Mouse (Mus musculus) ovary, postnatal 36 days (tissue): Measurements from ENCODE around the gene Spin1.
A peak's percentile ranks its signal among the peaks of the same experiment; 100 is the strongest.

ENCODE experiments used
- DNase-seq: peaks from one replicate; pipeline ENCODE4 v3.0.0; 2022; ENCODE audit warnings: low spot score, mixed read lengths

The Spin1 gene

DNA sequence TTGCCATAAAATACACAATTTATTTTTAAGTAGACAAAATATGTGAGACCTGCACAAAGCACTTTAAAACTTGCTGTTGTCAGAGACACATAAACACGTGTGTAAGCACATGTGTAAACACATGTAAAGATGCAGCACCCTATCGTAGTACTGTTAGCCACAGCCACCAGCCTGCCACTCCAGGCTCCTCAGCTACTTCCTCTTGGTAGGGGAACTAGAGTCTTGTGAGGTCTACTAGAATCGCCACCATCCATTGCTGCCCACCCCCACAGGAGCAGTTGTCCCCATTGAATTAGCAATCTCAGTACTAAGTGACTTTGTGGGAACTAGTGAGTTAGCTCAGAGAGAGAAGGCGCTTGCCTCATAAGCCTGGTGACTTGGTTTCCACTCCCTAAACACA is 35.6 kb downstream of the Spin1 start:
- DNase-seq: no peak

DNA sequence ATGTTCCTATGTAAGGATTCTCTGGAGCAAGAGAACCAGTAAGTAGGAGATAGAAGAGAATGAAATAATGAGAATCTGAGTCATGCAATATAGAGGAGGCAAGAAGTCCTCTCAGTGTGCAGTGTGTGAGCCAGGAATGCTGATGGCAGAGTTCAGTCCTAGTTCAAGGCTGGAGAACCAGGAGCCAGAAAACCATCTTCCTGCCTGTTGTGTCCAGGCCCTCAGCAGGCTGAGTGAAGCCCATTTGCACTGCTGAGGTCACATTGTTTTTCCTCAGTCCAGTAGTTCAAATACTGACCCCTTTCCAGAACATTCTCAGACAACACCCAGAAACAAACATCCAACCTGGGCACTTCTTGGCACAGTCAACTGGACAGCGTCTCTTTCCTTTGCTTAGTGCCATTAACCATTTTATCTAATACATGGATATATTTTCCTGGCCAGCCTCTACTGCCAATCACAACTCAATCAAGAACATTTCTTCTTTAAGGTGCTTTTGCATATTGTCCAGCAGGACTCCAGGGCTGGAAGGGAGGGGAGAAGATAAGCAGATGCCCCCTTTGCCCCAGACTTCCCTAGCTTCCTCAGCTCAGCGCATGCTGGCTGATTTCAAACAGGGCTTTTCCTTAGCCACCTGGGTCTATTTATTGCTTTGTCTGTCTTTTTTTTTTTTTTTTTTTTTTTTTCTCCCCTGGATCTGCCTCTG is 36.5 kb downstream of the Spin1 start:
- peak; percentile 26 for DNase-seq

DNA sequence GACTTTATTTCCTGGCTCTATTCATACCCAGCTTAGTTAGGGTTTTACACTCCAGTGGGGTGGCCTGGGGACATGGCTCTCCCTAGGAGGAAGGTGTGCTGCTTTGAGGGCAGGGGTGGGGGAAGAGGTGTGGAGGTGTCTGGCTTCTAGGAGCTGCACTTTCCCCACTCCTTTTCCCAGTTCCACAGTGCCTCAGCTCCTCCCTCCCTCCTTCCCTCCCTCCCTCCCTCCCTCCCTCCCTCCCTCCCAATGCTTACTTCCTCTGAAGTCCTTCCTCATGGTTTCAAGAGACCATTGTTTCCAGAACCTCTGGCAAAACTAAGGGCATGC is 37.0 kb downstream of the Spin1 start:
- no peak for DNase-seq

DNA sequence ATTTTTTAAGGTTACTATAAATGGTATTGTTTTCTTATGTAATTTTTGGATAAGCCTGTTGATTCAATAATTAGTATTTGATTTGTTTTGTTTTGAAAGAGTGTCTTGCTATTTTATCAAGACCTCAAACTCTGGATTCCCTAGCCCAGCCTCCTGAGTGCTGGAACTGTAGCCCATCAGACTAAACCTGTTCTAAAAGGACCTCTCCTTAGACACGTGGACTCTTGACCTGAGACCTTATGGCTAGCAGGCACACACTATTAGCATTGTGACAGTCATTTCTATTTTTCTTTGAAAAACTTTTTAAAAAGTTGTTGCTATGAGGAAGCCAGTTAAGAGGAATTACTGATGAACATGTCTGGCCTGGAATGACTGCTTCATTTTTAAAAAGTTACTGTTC is 46.4 kb downstream of the Spin1 start:
- no peak for DNase-seq

DNA sequence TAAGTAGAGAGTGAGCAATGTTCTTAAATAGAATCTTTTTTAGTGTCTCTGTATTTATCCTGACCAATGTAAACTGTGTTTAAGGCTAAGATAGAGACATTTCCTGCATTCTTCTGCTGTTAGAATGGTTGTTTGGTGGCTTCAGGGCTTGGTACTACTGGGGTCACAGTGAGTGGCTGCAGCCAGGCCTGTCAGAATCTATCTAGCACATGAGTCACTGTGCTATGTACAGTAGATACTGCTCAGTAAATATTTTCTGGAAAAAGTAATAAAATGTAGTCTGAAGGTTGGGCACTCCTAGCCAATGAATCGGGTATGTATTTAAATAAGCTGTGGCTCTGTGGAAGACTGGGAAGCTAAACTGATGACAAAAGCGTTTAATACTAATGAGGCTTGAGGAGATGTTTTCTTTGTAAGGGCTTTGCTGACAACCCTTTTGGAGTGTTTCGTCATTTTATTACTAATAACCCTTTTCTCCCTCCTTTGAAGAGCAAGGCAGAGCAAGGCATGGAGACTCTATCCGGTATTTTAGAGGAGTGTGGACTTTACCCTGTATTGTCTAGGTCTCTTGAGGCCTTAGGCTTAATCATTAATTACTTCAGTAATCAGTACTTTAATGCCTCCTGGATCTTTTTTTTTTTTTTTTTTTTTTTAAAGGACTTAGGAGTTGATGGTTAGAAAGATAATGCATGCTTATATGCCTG is 52.4 kb downstream of the Spin1 start:
- DNase-seq: no peak

DNA sequence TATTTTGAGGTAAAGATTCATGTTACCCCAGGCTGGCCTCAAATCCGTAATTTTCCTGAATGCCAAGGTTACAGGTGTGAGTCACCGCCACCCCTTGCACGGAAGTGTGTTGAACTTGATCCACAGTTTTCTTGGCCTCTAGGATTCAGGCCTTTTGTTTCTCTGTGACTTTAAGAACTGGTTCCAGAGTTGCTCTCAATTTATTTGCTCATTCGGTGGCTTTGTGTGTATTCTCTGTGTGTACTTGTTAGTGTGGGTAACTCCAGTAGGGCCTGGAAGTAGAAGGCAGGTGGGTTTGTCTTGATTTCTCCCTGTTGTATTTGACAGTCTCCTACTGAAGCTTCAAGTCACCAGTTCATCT is 53.0 kb downstream of the Spin1 start:
- DNase-seq: no peak

DNA sequence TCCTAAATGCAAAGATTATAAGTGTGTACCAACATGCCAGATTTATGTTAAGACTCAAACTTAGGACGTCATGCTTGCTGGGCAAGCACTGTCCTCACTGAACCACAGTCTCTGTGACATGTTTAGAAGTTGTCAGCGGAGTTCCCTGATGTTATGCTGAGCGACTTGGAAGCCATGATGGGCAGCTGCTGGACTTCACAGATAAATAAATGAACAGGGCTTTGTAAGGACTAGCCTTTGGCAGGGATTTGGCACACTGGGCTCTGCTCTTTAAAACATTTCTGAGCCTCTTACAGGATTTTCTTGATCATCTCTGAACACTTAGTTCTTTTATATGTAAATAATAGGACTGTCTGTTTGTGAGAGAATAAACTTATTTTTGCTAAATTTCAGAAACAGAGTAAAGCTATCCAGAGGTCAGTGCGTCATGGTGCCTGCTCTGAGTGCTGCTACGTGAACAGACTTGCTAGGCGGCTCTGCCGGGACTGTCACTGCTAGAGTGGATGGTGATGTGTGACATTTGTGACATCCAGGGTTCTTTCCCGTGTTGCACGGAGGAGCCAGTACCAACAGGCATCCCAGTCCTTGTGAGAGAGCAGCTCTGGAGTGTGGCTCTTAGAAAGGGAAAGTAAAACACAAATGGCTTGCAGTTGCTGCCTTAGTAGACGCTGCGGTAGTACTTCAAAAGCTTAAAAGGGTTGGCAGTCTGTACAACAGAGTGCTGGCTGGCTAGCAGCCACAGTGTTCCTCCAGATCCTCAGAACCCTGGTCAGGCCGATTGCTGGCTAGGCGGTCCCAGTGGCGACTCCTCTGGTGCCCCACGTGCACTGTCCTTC is 54.7 kb downstream of the Spin1 start:
- no peak for DNase-seq

DNA sequence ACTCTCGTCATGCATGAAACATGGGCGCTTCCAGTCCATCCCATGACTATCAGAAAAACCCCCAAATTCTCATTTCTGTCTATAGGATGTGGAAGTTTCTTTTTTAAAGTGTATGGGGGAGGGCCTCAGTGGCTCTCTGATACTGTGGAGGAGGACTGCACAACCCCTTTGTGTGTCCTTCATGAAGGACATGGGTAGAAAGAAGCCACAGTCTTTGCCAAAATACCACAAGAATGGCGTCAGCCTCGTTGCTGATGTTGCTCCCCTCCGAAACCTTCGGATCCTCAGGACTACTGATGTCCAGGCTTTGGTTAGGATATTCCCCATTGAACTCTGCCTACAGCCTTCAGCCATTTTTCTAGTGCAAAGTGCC is 55.3 kb downstream of the Spin1 start:
- DNase-seq: no peak

DNA sequence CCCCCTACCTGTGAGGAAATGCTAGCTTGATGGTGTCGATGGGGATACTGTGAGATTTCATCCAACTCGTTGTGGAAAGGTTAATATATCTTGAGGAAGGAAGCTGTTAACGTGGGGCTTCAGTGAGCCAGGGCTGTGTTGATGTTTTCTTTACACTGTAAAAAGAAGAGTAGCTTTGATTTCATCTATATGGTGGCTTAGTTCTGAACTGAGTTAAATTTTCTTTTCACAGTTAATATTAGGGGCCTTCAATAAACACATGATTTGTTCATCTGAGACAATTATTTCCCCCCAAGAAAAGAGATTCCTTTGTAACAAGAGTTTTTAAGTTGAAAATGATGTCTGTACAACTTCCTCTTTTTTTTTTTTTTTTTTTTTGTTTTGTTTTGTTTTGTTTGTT is 56.6 kb downstream of the Spin1 start:
- no peak for DNase-seq

DNA sequence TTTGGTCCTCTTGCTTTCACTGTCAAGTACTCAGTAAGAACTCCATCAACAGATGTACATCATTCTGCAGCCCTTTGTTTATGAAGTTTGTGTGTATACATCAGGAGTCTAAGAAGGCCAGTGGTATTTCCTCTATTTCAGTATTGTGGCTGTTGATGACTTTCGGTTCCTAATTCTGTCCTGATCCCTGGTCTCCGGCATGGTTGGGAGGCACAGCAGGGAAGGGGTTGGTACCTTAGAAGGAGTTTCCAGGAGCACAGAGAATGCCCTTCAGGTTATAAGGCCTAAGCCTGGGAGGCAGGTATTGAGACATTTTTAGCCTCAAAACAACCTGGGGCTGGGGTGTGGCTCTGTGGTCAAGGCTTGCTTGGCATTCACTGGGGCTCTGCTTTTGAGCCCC is 61.0 kb downstream of the Spin1 start:
- no peak for DNase-seq

DNA sequence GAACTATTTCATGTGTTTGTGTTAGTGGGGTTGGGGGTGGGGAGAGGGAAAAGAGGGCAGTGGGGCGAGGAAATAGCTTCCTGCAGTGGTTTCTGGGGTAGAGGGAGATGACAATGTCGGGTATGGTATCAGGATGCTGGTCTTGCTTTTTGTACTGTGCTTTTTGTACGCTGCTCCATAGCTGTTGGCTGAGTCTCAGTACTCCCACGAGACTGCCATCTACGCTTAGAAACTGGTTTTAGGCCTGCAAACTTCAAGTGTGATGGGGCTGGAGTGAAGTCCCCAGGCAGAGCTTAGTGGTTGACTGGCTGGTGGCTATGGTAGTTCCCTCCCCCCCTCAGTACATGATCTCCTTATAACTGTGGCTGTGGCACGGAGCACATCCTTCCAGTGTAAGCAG is 61.6 kb downstream of the Spin1 start:
- no peak for DNase-seq

DNA sequence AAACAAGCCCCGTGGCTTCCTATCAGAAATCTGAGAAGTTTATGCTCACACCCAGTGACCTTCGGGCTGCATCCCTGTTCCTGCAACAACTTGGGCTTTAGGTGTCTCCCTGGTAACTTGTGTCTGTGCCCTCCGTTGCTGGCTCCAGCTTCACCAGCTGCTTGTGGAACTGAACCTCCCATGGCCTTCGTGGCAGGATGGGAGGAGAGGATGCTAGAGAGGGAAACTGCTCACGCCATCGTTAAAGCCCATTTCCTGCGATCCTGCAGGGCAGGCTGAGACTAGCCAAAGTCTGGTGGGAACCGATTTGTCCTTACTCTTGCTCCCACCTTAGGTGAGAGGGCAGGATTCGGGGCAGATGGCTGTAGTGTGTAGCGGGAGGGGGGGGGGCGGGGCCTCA is 66.0 kb downstream of the Spin1 start:
- DNase-seq: no peak

DNA sequence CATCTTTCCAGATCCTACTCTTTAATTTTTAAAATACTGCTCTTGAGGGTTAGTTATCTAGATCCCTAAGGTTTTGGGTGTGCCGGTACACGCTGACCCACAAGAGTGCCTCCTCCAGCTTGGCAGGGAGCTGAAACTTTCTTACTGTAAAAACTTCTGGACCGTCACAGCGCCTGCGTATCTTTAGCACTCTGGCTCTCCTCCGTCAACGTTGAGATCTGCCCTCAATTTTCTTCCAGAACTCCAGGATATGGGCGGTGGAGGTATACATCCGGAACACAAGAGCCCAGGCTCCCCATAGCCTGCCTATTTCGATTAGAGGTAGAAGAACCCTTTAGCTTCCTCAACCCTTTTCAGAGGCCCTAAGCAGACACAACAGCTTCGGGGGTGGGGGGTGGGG is 69.5 kb downstream of the Spin1 start:
- DNase-seq: peak; percentile 39

DNA sequence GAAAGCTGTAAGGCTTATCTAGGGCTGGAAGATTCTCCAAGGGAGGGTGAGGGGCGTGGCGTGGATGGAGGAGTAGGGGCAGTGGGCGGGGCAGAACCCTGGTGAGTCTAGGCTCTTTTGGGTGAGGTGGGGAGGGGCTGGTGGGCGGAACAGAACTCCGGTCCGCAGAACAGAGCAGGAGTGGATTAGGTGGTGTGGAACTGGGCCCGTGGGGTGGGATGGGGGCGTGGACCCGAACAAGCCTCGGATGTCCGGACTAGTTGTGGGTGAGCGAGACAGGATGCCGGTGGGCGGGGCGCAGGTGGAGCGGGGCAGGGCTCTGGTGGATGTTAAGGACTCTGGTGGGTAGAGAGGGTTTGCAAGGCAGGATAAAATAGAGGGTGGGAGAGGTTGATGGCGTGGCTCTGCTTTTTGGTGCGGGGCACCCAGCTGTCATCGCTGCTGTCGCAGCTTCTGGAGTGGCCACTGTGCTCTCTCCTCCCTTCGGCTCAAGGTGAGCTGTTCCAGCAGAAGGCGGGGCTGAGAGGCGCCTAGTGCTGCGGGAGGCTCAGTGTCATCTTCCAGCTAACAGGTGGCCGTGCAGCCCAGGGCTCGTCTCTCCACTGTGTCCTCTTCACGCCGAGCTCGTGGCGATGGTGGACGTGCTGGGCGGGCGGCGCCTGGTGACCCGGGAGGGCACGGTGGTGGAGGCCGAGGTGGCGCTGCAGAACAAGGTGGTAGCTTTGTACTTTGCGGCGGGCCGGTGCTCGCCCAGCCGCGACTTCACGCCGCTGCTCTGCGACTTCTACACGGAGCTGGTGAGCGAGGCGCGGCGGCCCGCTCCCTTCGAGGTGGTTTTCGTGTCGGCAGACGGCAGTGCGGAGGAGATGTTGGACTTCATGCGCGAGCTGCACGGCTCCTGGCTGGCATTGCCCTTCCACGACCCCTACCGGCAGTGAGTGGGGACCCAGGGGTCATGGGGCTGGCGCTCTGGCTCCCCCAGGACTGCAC is 70.3 kb downstream of the Spin1 start, which contains the start of gene Nxnl2:
Nxnl2 (plus strand) TSS at position 332 of the 990 bp plus-strand sequence.
- peak; percentile 73 for DNase-seq

DNA sequence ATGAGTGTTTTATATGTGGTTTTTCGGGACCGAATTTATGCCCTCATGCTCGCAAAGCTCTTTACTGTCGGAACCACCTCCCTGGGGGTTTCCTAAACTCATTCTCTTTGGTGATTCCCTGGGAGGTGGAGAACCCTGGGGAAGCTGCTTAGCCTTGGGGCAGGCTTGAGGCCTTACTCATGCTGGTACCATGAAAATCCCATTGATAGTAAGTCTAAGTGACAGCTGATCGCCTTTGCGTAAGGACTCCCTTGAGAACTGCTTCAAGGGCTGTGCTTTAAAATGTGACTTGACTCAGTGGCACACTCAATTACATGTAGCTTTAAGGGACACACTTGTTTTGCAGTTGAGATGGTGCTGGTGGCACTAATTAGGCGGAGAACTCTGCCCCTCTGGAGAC is 71.9 kb downstream of the Spin1 start:
- DNase-seq: no peak

DNA sequence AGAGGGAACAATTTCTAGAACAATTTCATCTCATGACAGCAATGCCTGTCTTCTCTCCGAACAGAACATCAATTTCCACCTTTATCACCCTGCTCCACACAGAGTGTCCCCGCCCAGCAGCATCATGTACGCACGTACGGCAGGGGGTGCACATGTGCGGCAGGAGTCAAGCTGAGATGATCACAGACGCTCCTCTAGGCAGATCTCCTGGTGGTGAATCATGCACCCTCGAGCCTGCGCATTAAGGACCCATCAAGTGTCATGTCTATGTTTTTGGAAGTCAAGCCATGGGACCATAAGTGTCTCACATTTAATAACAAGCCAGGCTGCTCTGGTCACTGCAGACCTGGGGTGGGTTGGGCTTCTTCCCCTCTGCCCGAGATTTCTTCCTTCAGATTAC is 78.3 kb downstream of the Spin1 start:
- DNase-seq: no peak

DNA sequence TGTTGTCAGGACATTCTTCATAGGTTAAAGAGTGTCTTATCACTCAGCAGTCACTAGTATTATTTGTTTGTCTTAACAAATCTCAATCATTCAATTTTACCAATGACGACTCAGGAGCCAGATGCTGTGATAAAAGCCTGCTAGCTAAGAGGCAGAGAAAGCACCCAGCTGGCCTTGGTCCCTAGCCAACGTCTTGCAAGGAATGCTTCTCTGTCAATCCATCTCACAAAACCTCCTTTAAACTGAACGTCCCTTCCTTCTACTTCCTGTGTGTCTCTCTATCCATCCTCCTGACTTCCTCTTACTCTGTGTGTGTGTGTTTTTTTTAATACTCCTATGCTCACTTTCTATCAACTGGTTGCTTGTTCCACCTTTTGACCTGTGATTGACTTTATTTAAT is 78.7 kb downstream of the Spin1 start:
- no peak for DNase-seq

DNA sequence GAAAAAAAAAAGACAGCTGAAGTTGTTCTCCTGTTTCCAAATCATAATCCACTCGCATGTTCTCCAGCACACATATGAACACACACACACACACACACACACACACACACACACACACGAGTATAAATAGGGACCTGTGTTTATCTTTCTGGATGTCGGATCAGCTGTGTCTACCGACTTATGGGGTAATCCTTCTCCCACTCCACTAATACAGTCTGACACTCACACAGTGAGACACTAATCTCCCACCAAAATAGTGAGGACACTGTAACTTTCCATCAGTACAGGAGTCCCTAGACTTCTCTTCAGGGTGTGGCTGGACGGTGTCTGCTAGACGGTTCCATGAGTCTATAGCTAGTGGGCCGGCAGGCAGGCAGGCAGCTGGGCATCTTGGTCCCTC is 81.6 kb downstream of the Spin1 start:
- DNase-seq: no peak

DNA sequence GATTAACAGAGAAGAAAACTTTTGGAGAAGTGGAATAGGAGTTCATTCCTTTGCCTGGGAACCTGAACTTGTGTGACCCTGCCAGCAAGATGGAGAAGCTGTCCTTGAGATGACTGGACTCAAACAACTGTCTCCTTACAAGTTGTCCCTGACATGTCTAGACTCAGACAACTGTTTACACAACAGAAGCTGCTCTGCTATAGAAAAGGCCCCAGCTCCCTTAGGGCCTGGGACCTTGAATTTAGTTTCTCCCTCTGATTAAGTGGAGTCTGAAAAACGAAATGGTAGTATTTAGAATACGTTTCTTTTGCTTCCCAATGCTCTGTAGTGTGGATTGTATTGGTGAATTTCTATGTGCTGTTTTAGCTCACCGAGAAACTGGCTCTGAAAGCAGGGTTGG is 84.2 kb downstream of the Spin1 start:
- no peak for DNase-seq

DNA sequence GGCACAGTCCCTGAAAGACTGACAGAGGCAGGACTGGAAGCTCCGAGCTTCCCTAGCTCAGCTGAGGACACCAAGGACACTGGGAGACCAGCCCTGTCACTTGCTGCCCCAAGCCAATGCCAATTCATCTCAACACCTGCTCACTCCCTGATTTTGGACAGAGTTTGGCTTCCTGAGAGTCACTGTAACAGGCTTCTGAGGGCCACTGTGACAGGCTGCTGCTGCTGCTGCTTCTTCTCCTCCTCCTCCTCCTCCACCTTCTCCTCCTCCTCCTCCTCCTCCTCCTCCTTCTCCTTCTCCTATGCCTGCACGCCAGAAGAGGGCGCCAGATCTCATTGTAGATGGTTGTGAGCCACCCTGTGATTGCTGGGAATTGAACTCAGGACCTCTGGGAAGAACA is 89.7 kb downstream of the Spin1 start:
- no peak for DNase-seq

DNA sequence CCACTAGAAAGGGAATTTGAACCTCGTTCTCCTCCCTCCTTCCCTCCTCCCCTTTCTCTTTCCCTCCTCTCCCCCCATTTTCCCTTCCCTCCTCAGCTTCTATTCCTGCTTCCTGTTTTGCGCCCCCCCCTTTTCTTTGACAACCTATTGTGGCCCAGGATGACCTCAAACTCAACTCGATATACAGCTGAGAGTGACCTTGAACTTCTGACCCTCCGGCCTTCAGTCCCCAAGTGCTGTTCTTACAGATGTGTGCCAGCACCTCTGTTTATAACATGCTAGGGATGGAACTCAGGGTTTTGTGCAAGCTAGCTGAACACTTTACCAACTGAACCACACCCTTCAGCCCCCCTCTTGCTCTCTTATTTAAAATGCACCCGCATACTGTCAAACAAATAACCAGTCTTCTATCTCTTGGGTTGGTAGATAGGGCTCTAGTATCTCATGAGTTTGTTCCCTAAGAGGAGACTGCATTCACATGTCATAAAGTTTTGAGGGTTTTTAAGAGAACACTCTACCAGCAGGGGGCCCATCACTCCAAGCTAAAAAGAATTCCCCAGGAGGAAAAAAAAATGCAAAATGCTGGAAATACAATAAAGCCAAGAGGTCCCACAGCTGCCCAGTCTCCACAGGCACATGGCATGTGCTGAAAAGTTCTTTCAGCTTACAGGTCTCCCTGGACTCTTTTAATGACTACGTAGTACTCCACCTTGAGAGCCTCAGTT is 90.9 kb downstream of the Spin1 start:
- no peak for DNase-seq
